Mouse (Mus musculus): ENCODE measurements around the gene Spats2.
A peak's percentile ranks its signal among the peaks of the same experiment; 100 is the strongest.

- TF ChIP-seq POLR2A (IDR thresholded peaks at IDR 0.05; ENCODE audit: insufficient read length, low read depth) (peak; percentile 44), MYOD1 (IDR thresholded peaks at IDR 0.05; ENCODE audit: control insufficient read depth in 1 of 3, insufficient read length in 2 of 3, low read depth in 2 of 3) (peak in 1 of 3 experiments; percentile 38), E2F4 (IDR thresholded peaks at IDR 0.05; ENCODE audit: insufficient read depth) (no peak)
These were observed 128.8 kb downstream of the Spats2 start for GRCm38 (mm10) chr15:99254477-99255005.
